Mouse (Mus musculus) limb, embryonic 11.5 days (tissue): ENCODE data around the gene Igsf6. TPM values are rescaled to one million over a fixed set of nuclear protein-coding genes. Genes with fewer than 3 reads are reported as not detected.

Experiments used
- ATAC-seq: fragments of 200-750 bp; cut with Nextera tagmentation; 2 replicates; pipeline ENCODE4 v1.8.0; 2017; ENCODE audit warnings: low read depth; ENCODE audit not compliant: insufficient number of reproducible peaks, low FRiP score, low TSS enrichment
- DNase-seq: peaks from one replicate; pipeline ENCODE4 v3.0.0-alpha.2; 2015; ENCODE audit warnings: low spot score
- H3K27ac ChIP-seq: fragments of 300-500 bp; sonication (generic); replicated peaks from 2 replicates; pipeline ENCODE4 v1.5.1; 2014; ENCODE audit warnings: low read depth, mild to moderate bottlenecking, low read length
- H3K27me3 ChIP-seq: fragments of 300-500 bp; sonication (generic); 2 replicates; pipeline ENCODE4 v1.6.1; 2014; ENCODE audit warnings: mild to moderate bottlenecking, low read length, mixed read lengths; ENCODE audit not compliant: control insufficient read depth, insufficient read depth
- H3K36me3 ChIP-seq: fragments of 300-500 bp; sonication (generic); 2 replicates; pipeline ENCODE4 v1.6.1; 2014; ENCODE audit warnings: mild to moderate bottlenecking, low read length, moderate library complexity, mixed read lengths; ENCODE audit not compliant: control insufficient read depth, insufficient read depth
- H3K4me1 ChIP-seq: fragments of 300-500 bp; sonication (generic); 2 replicates; pipeline ENCODE4 v1.6.1; 2014; ENCODE audit warnings: low read length, mixed read lengths; ENCODE audit not compliant: control insufficient read depth, insufficient read depth
- H3K4me2 ChIP-seq: fragments of 300-500 bp; sonication (generic); 2 replicates; pipeline ENCODE4 v1.6.1; 2014; ENCODE audit warnings: low read depth, mild to moderate bottlenecking, moderate library complexity; ENCODE audit not compliant: severe bottlenecking
- H3K4me3 ChIP-seq: fragments of 300-500 bp; sonication (generic); 2 replicates; pipeline ENCODE4 v1.5.1; 2014; ENCODE audit warnings: low read depth, low read length
- H3K9ac ChIP-seq: fragments of 300-500 bp; sonication (generic); 2 replicates; pipeline ENCODE4 v1.6.1; 2014; ENCODE audit warnings: mild to moderate bottlenecking, low read length
- H3K9me3 ChIP-seq: fragments of 300-500 bp; sonication (generic); 2 replicates; pipeline ENCODE4 v1.6.1; 2016; ENCODE audit warnings: low read length; ENCODE audit not compliant: control insufficient read depth
- WGBS: fragments of 180-500 bp; shearing (Covaris S2); extraction: QIAGEN DNeasy Blood & Tissue Kit; methylation state at CpG from one replicate; pipeline ENCODE4 v1.1.7; 2014; 5-methylcytosine and 5-hydroxymethylcytosine counted together
- polyA plus RNA-seq: library from polyadenylated mRNA; unstranded; fragments of >200 nt; fragmentation: Nextera tagmentation; extraction: Ambion mirVana; gene quantifications from 2 replicates; pipeline ENCODE4 v1.2.1, GENCODE M21; 2014

Igsf6 gene
- polyA plus RNA-seq, 1 experiment from 2014 or later, result 1.1 TPM

- WGBS, result 92% methylated on average over 5 of the region's 5 CpGs
- H3K9me3 ChIP-seq, result no peaks in the 10 kb centered on the region
- no peak overlapping the region for H3K4me2 ChIP-seq
- H3K4me1 ChIP-seq, result no peaks in the 10 kb centered on the region
- peaks cover 4% of the 10 kb centered on the region; the same call in 1 of the 2 replicates for H3K36me3 ChIP-seq
- no peak overlapping the region for H3K4me3 ChIP-seq
- DNase-seq (no peak), ATAC-seq (no peak)
- H3K27me3 ChIP-seq, result no peaks in the 10 kb centered on the region
- H3K9ac ChIP-seq, result no peak overlapping the region
- no peak overlapping the region for H3K27ac ChIP-seq
Observed at GRCm38 (mm10) chr7:121075416-121075815, 1.0 kb upstream of the Igsf6 start.

GRCm38 (mm10) chr7:121074801-121075400 lies 529 bp upstream of the Igsf6 start:
- no peak for DNase-seq

GRCm38 (mm10) chr7:121072506-121072905 lies 1.9 kb downstream of the Igsf6 start:
- peaks cover 6% of the 10 kb centered on the region; the same call in 1 of the 2 replicates for H3K36me3 ChIP-seq
- DNase-seq (no peak), ATAC-seq (no peak)
- no peak overlapping the region for H3K27ac ChIP-seq
- H3K4me3 ChIP-seq, result no peak overlapping the region
- H3K4me1 ChIP-seq, result no peaks in the 10 kb centered on the region
- no peaks in the 10 kb centered on the region for H3K27me3 ChIP-seq
- whole genome bisulfite sequencing, result 89% methylated on average over 5 of the region's 5 CpGs
- no peak overlapping the region for H3K4me2 ChIP-seq
- no peaks in the 10 kb centered on the region for H3K9me3 ChIP-seq
- no peak overlapping the region for H3K9ac ChIP-seq

More at GRCm38 (mm10) chr7:121074801-121075400, 529 bp upstream of the Igsf6 start:
- Histone ChIP-seq H3K36me3 (peaks cover 4% of the 10 kb centered on the region; the same call in 1 of the 2 replicates), H3K4me3 (no peak overlapping the region), H3K27me3 (no peaks in the 10 kb centered on the region), H3K27ac (no peak overlapping the region), H3K4me1 (no peaks in the 10 kb centered on the region), H3K4me2 (no peak overlapping the region), H3K9me3 (no peaks in the 10 kb centered on the region), H3K9ac (no peak overlapping the region)
- WGBS, result 83% methylated on average over 6 of the region's 6 CpGs
- ATAC-seq, result no peak

- no peak for ATAC-seq
- H3K4me3 ChIP-seq, result no peak overlapping the region
- H3K36me3 ChIP-seq, result peaks cover 6% of the 10 kb centered on the region; the same call in 1 of the 2 replicates
- H3K27ac ChIP-seq, result no peak overlapping the region
- WGBS, result 75% methylated on average over 4 of the region's 4 CpGs
- no peaks in the 10 kb centered on the region for H3K27me3 ChIP-seq
- H3K4me1 ChIP-seq, result no peaks in the 10 kb centered on the region
- H3K9me3 ChIP-seq, result no peaks in the 10 kb centered on the region
- H3K9ac ChIP-seq, result no peak overlapping the region
- no peak overlapping the region for H3K4me2 ChIP-seq
- no peak for DNase-seq
Observed at GRCm38 (mm10) chr7:121071276-121071675, 3.1 kb downstream of the Igsf6 start.

- 74% methylated on average over 4 of the region's 4 CpGs for WGBS
- DNase-seq, result no peak
Observed at GRCm38 (mm10) chr7:121064309-121064708, 10.1 kb downstream of the Igsf6 start.

GRCm38 (mm10) chr7:121059477-121060218 lies 14.7 kb downstream of the Igsf6 start:
- H3K36me3 ChIP-seq, result peaks cover 5% of the 10 kb centered on the region; the same call in 1 of the 2 replicates
- 72% methylated on average over 6 of the region's 6 CpGs for WGBS
- no peak for DNase-seq

More at GRCm38 (mm10) chr7:121064309-121064708, 10.1 kb downstream of the Igsf6 start:
- H3K9me3 ChIP-seq, result no peaks in the 10 kb centered on the region
- no peak for ATAC-seq
- no peak overlapping the region for H3K27ac ChIP-seq
- no peak overlapping the region for H3K4me3 ChIP-seq
- no peaks in the 10 kb centered on the region for H3K4me1 ChIP-seq
- H3K27me3 ChIP-seq, result no peaks in the 10 kb centered on the region
- peaks cover 2% of the 10 kb centered on the region; the same call in 1 of the 2 replicates for H3K36me3 ChIP-seq
- no peak overlapping the region for H3K9ac ChIP-seq
- no peak overlapping the region for H3K4me2 ChIP-seq

GRCm38 (mm10) chr7:121053071-121053470 lies 21.3 kb downstream of the Igsf6 start:
- Histone ChIP-seq H3K9me3 (no peaks in the 10 kb centered on the region), H3K4me1 (no peaks in the 10 kb centered on the region), H3K36me3 (peaks cover 6% of the 10 kb centered on the region; the same call in 1 of the 2 replicates), H3K27ac (no peak overlapping the region), H3K4me3 (no peak overlapping the region), H3K27me3 (no peaks in the 10 kb centered on the region), H3K9ac (no peak overlapping the region), H3K4me2 (no peak overlapping the region)
- 95% methylated on average over 4 of the region's 4 CpGs for WGBS
- no peak for ATAC-seq
- no peak for DNase-seq

More at GRCm38 (mm10) chr7:121059477-121060218, 14.7 kb downstream of the Igsf6 start:
- H3K27ac ChIP-seq, result no peak overlapping the region
- no peak overlapping the region for H3K9ac ChIP-seq
- H3K27me3 ChIP-seq, result no peaks in the 10 kb centered on the region
- no peaks in the 10 kb centered on the region for H3K4me1 ChIP-seq
- no peak overlapping the region for H3K4me2 ChIP-seq
- no peaks in the 10 kb centered on the region for H3K9me3 ChIP-seq
- H3K4me3 ChIP-seq, result no peak overlapping the region
- ATAC-seq, result no peak

- Histone ChIP-seq H3K36me3 (0 out of 2 replicates have a peak, but pooled peaks cover 1% of the 10 kb centered on the region), H3K27me3 (no peaks in the 10 kb centered on the region), H3K9me3 (no peaks in the 10 kb centered on the region; the same call in 1 of the 2 replicates), H3K4me2 (no peak overlapping the region), H3K9ac (no peak overlapping the region), H3K27ac (no peak overlapping the region), H3K4me3 (no peak overlapping the region), H3K4me1 (no peaks in the 10 kb centered on the region)
- ATAC-seq, result no peak
- DNase-seq, result no peak
- 97% methylated on average over 2 of the region's 2 CpGs for WGBS
Observed at GRCm38 (mm10) chr7:121047624-121048023, 26.7 kb downstream of the Igsf6 start.
